Mouse (Mus musculus) embryo, embryonic 9.5 days (tissue): Measurements from ENCODE around the gene Dusp18.

Experiments
- DNase-seq: peaks from one replicate; pipeline ENCODE4 v3.0.0-alpha.2; 2017; ENCODE audit errors: extremely low spot score

Dusp18 gene

DNA sequence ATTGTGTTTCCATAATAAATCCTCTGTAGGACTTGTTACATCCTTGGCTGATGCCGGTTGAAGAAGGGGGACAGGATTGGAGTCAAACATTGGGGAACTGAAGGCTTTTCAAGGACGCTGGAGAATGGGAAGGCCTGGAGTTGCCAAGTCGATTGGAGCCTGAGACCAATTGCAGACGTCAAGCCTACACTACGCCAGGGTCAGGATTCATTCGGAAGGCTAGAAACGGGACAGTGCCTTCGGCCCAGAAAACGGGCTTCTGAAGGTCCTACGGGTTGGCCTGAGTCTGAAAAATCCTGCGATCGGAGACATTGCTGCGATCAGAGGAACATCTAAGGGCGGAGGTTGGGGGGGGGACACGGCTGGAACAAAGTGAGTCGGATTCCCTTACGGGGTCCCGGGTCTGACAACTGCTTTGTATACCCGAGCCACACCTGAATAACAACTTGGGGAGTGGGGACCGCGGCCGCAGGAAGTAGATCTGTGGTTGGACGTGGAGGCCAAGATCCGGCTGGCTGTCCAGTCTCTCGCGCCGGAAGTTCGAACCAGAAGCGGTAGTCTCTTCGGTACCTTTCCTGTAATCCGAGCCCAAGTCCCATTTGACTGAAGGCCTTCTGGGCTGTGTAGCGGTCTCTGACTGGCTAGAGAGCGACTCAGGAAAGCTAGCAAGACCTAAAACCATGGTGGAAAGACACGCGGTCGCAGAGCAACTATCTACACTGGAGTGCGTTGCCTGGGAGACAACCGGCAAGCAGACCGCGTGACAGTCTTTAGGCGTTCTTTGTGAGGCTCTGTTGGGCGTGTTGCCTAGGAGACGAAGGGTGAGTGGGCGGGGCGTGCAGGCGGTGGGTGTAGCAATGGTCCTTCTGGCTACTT, at the start of gene Dusp18, which contains the start of gene 4921536K21Rik:
Gene Dusp18 (plus strand): TSS at position 835 of the 876 bp plus-strand sequence.
Gene 4921536K21Rik (minus strand): TSS at position 693 of the 876 bp plus-strand sequence.
- DNase-seq = peak; percentile 98

DNA sequence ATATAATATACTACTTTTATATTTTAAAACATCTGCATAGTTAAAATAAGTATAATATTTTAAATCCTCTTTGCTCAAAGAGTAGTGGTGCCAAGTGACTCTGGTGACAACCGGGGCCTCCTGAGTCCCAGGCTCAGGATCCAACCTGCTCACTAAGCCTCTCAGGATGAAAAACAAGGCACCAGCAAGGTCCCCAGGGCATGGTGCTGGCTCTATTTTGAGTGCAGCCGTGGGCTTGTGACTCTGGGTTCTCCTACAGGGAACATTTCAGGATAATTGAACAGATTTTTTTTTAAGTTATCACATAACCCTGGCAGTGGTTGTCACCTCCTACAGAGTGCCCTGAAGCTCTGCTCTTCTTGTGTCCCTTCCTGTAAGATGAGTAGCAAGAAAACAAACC, 48.7 kb upstream of the Dusp18 start:
- no peak for DNase-seq

DNA sequence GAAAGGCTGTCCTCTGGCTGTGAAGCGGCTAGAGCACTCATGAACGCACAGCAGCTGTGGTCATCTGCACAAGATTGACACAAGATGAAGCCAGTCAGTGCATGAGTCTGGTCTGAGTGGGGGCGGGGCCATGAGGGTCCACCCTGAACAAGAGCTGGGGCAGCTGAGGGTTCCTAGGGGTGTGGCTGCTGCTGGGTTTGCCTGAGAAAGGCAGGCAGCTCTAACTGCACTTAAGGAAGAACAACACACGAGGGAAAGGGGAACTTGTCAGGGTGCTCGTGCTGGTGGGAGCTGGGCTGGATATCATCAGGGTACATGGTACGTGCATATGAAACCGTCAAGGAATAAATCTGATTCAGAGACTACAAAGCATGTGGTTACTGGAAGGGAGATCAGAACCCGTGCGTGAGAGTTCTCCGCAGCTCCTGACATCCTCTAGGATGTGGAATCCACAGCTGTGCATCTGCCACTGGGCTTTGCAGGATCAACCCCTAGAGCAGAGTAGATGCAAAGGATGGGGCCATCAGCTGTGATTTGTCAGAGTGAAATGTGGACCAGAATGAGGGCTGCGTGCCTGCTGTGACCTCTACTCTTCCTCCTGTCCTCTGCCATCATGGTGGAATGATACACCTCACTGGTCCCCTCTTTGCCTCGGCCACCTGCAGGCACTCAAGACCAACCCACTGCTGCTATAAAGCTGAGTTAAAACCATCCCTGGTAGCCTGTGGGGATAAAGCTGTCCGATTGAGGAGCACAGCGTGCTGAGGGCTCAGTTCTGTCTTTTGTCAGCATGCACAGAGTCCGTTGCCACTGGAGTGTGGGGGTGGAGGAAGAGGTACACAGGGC, 45.3 kb upstream of the Dusp18 start:
- no peak for DNase-seq

DNA sequence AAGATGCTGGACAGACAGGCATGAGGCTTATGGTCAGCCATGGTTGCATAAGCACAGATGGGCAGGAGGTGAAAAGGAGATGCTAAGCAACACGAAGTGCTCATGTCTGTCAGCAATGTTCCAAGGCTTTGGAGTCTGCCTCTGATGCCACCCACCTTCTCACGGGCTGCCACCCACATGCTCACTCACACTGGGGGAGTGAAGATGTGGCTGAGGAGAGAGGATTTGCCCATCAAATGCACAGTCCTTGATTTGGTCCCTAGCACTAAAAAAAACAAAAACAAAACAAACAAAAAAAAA, 44.8 kb upstream of the Dusp18 start:
- no peak for DNase-seq

DNA sequence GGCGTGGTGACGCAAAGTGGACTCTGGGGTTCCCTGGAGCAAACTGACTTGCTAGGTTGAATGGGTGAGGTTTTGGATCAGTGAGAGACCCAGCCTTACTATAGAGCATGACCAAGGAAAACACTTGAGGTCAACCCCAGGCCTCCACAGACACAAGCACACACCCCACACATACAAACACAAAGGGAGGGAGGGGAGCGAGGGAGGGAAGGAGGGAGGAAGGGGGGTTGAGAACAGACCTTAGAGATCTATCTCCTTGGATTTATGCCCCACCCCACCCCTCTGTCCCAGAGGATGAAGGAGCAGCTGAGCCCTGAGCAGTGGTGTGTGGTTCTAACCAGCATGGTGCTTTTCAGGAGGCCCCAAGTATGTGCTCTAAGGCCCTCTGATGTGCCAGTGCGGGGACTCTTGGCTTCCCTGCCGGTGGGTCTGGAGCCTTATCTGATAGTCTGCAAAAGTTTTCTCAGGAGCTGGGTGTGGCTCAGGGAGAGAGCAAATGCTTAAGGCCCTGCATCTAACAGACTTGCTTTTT, 44.2 kb upstream of the Dusp18 start:
- no peak for DNase-seq

DNA sequence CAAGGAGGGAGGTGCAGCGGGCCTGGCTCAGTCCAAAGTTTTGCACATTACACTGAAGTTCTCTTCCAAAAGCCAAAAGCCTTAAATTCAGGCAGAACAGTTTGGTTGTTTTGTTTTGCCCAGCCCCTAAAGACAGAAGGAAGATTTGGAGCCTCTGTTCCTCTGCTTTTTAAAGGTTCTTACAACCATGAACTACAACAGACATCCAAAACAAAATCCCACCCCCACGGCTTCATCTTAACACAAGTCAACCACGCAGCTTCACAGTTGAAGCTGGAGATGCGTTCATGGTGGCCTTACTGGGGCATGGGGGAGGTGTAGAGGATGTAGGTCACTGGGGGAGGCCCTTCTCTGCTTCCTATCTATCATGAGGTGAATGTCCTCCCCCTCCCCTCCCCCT, 43.2 kb upstream of the Dusp18 start:
- DNase-seq = no peak

DNA sequence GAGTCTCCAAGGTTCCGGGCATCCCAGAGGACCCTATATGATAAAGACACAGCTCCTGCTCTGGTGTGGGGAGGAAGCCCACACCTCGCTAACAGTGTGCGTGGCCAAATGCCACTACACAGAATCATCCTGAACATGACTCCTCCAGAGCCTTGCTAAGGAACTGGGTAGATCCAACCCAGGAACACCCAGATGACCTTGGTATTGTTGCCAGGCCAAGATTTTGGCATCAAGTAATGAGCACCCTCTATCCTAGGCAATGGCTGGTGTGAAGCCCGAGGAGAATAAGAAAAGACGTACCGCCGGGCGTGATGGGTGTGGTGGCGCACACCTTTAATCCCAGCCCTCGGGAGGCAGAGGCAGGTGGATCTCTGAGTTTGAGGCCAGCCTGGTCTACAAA, 42.0 kb upstream of the Dusp18 start:
- no peak for DNase-seq

DNA sequence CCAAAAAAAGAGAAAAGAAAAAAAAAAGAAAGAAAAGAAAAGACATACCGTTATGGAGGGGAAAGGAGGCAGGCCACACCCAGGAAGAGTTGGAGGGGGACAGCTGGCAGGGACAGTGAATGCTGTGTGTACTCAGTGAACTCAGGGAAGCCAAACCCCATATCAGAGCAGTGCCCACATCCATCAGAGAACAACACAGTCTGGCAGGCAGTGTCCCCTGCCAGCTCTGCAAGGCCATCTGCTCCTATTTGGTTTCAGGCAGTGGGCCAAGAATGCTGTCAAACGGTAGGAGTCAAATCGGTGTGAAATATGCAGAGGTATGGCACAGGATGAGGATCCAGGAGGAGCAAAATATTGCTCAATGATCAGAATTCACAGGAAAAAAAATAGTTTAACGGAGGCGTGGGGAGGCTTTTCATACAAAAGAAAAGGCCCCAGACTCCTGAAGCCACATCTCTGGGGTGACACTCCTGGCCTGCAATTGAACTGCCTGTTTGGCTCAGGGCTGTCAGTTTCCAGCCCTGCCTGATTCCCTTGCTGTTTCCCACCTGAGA, 41.5 kb upstream of the Dusp18 start:
- DNase-seq = no peak

DNA sequence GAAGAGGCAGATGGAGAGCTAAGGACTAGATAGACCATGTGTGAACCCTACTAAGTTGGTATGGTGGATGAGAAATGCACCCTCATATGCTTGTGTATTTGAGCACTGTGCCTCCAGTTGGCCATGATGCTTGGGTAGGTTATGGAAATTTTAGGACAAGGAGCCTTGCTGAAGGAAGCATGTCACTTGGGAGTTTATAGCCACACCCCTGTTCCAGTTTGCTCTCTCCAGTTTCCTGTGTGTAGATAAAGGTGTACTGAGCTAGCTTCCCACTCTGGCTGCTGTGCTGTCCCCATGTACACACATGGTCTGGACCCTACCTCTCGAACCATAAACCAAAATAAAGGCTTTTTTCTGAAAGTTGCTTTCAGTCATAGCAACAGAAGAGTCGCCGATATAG, 40.9 kb upstream of the Dusp18 start:
- DNase-seq = no peak

DNA sequence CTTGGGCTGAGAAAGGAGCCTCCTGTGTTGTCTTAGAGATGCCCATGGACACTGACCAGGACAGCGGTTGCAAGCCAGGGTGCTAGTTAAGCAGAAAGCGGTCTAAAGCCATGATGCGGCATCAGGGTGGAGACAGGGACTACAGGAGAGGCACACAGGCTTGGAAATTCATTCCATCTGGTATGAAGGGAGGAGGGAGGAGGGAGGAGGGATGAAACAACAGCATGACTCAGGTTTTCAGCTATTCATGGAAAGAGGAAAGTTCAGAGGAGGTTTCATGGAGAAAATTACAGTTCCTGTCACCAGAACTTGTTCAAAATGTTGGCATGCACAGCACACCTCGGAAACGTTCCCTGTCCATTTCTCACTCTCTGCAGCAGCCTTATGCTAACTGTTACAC, 39.2 kb upstream of the Dusp18 start:
- DNase-seq = no peak

DNA sequence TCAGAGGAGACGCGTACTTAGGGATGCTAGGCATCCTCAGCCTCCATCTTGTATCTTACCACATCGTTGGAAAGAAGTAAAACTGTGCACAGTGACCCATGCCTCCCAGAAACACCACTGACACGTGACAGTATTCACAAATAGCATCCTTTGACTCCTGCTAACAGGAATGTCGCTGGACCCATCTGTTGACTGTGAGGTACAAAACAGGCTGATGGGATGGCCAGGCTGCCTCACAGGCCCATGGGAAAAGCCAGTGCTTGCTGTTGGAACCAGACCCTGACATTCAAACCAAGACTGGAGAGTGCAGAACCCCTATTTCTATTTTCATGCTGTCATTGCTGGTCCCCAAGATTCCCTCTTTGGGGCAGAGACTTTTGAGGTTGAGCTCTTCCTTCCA, 37.1 kb upstream of the Dusp18 start:
- no peak for DNase-seq

DNA sequence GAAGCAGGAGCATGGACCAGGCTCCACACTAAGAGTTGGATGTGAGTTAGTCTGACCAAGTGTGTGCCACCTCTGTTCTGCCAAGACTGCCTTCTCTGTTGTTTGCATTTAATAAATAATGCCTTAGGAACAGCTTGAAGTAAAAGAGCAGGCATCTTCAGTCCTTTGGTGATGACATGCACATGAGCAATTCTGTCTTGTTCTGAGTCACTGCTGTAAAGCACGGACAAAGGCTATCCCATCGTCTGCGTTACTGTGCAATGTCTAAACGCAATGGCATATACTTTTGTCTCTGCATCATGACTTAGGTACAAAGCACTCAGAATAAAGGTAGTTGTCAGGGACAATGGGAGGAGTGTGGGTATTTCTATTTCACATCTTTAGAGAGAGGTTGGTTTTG, 35.3 kb upstream of the Dusp18 start:
- no peak for DNase-seq

DNA sequence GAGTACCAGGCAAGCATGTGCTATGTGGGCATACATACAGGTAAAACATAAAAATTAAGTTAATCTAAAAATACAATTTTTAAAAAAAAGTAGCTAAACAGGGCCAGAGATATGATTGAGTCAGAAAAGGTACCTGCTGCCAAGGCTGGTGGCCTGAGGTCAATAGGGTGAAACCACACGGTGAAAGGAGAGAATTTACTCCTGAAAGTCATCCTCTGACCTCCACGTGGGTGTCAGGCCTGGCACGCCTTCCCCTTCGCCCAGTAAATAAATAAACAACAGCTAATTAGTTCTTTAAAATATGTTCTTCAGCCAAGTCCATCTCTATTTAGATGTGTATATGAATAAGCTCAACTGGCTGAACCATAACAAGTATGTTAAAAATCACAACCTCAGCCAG, 34.7 kb upstream of the Dusp18 start:
- DNase-seq = no peak

DNA sequence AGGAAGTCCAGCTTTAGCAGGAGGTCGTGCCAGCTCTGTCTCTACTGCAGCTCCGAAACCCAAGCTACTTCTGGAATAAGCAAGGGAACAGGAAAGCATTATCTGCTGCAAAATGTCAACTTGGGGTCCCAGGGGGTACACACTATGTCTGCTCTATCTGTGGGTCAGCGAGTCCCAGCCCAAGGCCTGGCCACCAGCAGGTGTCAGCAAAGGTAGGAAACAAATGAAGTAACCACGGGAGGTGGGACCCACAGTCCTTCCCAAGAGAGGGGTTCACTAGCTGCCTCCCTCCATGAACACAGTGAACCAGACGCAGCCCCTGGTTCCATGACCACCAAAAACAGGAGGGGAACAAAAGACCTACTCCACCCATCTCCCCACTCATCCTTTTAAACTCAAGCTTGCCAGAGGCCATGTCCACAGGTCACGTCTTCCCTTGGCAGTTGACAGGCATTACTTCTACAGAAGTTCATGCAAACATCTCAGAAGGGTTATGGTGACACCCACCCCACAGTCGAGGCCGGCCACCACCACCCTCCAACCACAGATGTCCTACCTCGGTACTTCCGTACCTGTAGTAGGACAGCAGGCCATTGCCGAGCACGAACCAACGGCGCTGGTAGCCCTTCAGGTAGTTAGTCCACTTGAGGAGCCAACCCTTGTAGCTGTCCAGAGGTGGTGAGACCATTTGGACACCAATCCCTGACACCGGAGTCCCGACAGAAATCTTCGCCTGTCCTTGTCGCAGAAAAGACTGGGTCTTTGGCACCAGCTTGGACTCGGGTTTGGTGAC, 32.2 kb upstream of the Dusp18 start:
- DNase-seq = no peak

DNA sequence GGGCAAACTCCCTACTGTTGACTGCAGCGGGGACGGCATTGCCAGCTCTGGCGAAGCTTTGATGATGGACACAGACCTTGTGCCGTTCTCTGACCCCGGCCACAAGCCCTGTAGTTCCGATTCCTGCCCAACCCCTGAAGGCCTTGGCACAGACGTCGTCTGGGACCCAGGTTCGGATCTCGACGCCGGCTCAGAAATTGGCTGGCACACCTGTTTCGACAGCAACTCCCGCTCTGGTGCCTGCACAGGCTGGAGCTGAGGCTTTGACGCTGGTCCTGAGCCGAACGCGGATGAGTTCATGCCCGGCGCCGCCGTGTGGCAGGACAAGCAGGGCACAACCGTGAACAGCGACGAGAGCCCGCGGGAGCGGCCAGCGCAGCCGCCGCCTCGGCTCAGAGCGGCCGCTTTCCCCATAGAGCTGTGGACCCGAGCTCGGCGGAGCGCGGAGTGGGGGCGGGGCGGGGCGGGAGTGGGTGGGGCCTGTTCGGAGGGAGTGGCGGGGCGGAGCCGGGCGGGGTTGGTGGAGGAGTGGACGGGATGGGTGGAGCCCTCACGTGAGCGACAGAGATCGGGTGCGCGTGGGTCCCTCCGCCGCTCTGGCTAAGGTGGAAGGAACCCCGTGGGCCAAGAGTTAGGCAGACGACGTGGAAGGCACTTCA, 31.5 kb upstream of the Dusp18 start, which contains the start of gene Osbp2:
Gene Osbp2 (minus strand): TSS at position 450 of the 659 bp plus-strand sequence.
- DNase-seq = peak; percentile 89

DNA sequence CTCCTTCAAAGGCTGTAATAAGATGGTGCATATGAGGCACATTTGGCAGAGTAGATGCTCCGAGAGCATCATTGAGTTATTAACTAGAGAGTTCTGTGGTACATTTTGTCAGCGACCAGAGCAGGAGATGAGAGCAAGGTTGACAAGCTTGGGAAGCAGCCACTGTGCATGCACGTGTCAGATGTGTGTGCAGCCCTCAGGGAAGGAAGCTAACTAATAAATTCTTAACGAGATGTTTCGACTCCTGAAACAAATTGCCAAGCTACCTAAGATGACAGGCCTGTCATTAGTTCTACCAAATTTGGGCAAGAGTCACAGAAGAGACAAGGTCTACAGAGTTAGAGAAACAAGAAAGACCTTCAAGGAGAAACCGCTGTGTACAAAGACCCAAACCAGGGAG, 30.7 kb upstream of the Dusp18 start:
- DNase-seq = peak; percentile 22

DNA sequence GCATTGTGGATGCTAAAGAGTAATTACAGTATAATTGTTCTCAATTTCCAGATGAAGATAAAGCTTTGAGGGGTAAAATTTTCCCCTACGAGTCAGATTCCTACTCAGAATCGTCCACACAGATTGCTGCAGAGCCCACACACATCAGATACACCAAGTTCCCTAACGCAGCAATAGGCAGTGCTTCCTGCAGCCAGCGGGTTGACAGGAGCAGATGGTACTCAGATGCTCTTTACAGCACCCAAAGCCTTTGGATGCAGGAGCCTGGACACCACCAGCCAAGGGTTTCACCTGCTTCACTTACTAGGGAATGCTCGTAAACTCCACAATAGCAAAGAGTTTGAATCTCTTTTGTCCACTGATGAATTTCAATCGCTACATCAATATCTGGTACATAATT, 18.6 kb upstream of the Dusp18 start:
- DNase-seq = no peak

DNA sequence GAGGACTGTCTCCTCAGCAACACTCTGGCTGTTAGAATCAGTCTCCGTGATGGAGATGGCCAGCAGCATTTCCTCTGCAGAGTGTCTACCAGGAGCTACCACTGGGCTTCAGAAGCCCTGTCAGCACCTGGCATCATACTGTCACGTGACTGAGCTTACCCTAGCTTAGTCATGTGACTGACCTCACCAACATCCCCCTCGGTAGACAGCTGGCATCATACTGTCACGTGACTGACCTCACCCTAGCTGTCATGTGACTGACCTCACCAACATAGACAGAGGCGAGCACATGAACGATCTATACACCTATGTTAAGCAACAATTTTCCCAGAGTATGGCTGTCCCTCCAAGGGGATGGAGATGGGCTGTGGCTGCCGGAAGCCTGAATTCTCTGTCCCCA, 16.4 kb upstream of the Dusp18 start:
- DNase-seq = no peak

DNA sequence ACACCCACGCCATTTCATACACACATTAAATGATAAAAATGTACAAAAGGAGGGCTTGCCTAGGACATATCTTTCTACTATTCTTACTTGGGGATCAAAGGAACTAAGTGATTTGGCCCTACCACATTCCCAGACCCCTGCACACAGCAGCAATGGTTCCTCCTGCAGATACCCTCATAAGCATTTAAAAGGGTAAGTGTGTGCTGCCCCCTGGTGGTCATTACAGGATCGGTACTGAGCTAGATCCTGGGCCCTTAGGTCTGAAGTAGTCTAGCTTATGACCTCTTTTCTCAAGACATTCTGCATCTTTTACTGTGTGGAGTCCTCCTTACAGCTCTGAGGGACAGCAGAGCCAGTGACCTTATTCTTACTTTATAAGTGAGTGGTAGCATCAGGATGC, 15.2 kb upstream of the Dusp18 start:
- peak; percentile 60 for DNase-seq

DNA sequence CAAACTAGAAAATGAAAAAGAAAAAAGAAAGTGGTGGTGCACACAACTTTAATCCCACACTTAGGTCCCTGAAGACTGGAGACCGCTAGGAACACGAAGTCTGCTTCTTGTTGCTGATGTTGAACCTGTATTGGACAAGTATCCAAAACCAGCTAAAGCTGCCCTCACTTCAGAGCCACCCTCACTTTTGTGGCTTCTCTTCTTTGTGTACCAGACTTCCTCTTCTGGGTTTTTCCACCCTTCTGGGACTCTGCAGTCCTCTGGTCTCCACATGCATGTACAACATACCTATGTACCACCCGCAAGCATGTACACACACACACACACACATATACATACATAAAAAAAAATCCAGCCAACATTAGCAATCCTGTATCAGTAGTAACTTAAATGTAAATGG, 11.3 kb upstream of the Dusp18 start:
- no peak for DNase-seq

DNA sequence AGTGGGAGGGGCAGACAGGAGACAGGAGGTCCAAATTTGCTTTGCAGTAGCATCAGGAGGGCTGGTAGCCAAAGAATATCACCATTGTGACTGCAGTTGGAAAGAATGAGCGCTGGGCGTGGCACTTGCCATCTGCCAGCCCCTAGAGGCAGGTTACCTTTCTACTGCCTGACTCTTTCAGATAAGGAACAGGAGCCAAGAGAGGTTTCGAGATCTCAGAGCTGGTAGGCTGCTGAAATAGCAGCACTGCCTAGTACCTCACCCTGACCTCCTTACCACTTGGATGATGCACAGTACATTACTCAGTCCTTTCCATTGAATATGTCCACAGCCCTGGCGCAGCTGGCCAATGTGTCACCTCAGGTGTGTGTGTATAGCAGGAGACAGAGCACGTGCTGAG, 7.7 kb upstream of the Dusp18 start:
- no peak for DNase-seq
